9 mouse cellular contexts compared by ENCODE assay signal in the genomic region with DNA sequence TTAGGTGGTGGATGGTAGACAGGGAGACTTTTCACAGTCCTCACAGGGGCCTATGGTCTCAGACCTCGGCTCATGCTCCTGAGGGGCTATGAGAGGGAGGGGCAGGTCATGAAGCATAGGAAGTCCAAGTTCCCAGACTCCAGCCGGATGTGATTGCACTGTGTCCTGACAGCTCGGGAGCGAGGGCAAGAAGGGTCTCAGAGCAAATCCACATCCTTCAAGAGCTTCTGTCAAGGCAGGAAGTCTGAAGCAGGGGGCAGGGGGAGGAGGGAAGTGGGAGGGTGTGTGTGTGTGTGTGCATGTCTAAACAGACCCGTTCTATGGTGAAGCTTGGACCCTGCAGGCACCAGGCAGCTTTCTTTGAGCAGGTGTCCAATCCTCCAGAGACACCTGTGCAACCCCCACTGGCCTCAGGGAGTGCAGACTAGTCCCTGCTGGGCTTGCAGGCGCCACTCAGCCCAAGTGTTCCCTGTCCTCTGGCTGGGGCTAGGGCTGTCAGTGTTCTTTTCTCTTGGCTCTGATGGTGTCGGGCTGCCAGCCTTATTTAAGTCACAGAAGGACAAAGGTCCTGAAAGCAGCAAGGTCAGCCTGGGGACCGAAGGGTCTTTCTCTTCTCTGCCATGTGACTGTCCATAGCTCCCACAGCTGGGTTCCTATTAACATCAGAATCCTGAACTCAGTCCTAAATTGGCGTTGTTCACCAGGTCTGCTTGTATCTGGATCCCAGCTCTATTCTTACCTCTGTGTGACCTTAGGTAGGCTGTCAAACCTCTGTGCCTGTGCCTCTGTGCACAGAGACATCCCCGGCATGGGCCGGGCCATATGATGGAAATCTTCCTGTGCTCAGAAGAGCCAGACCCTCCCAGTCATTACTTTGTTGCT. TPM values are rescaled to one million over a fixed set of nuclear protein-coding genes. Genes with fewer than 3 reads are reported as not detected.
DNase-seq lines count a peak whose midpoint lies in the region; ATAC-seq lines count a peak whose summit lies in the region.
"Had no signal": no experiment of that assay in that cellular context is flagged by ENCODE, and none has a peak within 500 bp of the region (broad histone marks: within the 10 kb centered on the region; RNA-seq: fewer than 3 reads in every experiment).

No protein-coding gene starts in this region.

- H3K4me2 ChIP-seq in hindbrain, embryonic 15.5 days, result no peak overlapping the region
- peak overlapping the region; percentile 55 for H3K4me2 ChIP-seq in heart, embryonic 15.5 days
- no peak overlapping the region for H3K4me2 ChIP-seq in kidney, embryonic 16.5 days (replicated peaks; ENCODE audit: low read depth, low read length)

- H3K27me3 ChIP-seq in hindbrain, embryonic 15.5 days, result no peaks in the 10 kb centered on the region
- no peaks in the 10 kb centered on the region for H3K27me3 ChIP-seq in hindbrain, embryonic 10.5 days (ENCODE audit: insufficient read depth, poor library complexity, severe bottlenecking)
- no peaks in the 10 kb centered on the region for H3K27me3 ChIP-seq in heart, embryonic 15.5 days
- H3K27me3 ChIP-seq in kidney, embryonic 16.5 days (ENCODE audit: insufficient read depth, low read length), result no peaks in the 10 kb centered on the region

- ATAC-seq in hindbrain, embryonic 15.5 days (ENCODE audit: low FRiP score, low read depth), result no peak
- ATAC-seq in heart, embryonic 15.5 days (replicated peaks; ENCODE audit: insufficient number of reproducible peaks, insufficient read depth, low FRiP score, low read depth), result no peak; the same call in 1 of the 2 replicates
- peak; percentile 72 for ATAC-seq in kidney, embryonic 16.5 days (ENCODE audit: low FRiP score, low TSS enrichment)
- ATAC-seq in monocyte, adult 5-6 weeks (replicated peaks; ENCODE audit: insufficient number of reproducible peaks, low FRiP score, low TSS enrichment, poor library complexity, severe bottlenecking), result no peak
- no peak for ATAC-seq in cerebellum, adult (ENCODE audit: insufficient number of reproducible peaks, low FRiP score, low TSS enrichment)

- H3K4me3 ChIP-seq in hindbrain, embryonic 15.5 days, result no peak overlapping the region
- no peak overlapping the region for H3K4me3 ChIP-seq in hindbrain, embryonic 10.5 days
- H3K4me3 ChIP-seq in heart, embryonic 15.5 days, result no peak overlapping the region
- H3K4me3 ChIP-seq in kidney, embryonic 16.5 days (ENCODE audit: low read length), result no peak overlapping the region

- peaks cover 81% of the 10 kb centered on the region for H3K36me3 ChIP-seq in hindbrain, embryonic 15.5 days
- peaks cover 96% of the 10 kb centered on the region for H3K36me3 ChIP-seq in hindbrain, embryonic 10.5 days
- H3K36me3 ChIP-seq in heart, embryonic 15.5 days, result peaks cover 35% of the 10 kb centered on the region
- peaks cover 39% of the 10 kb centered on the region for H3K36me3 ChIP-seq in kidney, embryonic 16.5 days (ENCODE audit: insufficient read depth, low read length)

- 74% methylated on average over 11 of the region's 11 CpGs for WGBS in hindbrain, embryonic 15.5 days
- WGBS in hindbrain, embryonic 10.5 days, result 75% methylated on average over 11 of the region's 11 CpGs
- 52% methylated on average over 11 of the region's 11 CpGs for WGBS in heart, embryonic 15.5 days
- 43% methylated on average over 11 of the region's 11 CpGs for WGBS in kidney, embryonic 16.5 days

- no peak for DNase-seq in hindbrain, embryonic 10.5 days (ENCODE audit: low spot score)
- DNase-seq in lung, postnatal 25 days (ENCODE audit: low spot score), result peak; percentile 42
- DNase-seq in B cell, adult 2 months, result no peak

- H3K9ac ChIP-seq in hindbrain, embryonic 15.5 days, result no peak overlapping the region
- H3K9ac ChIP-seq in heart, embryonic 15.5 days, result peak overlapping the region; percentile 26; the same call in 1 of the 2 replicates
- peak overlapping the region; percentile 16; the same call in 1 of the 2 replicates for H3K9ac ChIP-seq in kidney, embryonic 16.5 days (replicated peaks; ENCODE audit: low read length)

- H3K9me3 ChIP-seq in hindbrain, embryonic 15.5 days, result no peaks in the 10 kb centered on the region
- no peaks in the 10 kb centered on the region for H3K9me3 ChIP-seq in hindbrain, embryonic 10.5 days
- no peaks in the 10 kb centered on the region for H3K9me3 ChIP-seq in heart, embryonic 15.5 days (replicated peaks)
- no peaks in the 10 kb centered on the region for H3K9me3 ChIP-seq in kidney, embryonic 16.5 days (ENCODE audit: low read length)

- H3K4me1 ChIP-seq in hindbrain, embryonic 15.5 days (replicated peaks), result 0 out of 2 replicates have a peak, but pooled peaks cover 3% of the 10 kb centered on the region
- H3K4me1 ChIP-seq in hindbrain, embryonic 10.5 days (replicated peaks), result no peaks in the 10 kb centered on the region
- peaks cover 53% of the 10 kb centered on the region for H3K4me1 ChIP-seq in heart, embryonic 15.5 days (replicated peaks)
- H3K4me1 ChIP-seq in kidney, embryonic 16.5 days (ENCODE audit: insufficient read depth, low read length), result peaks cover 27% of the 10 kb centered on the region

- H3K27ac ChIP-seq in hindbrain, embryonic 15.5 days (replicated peaks), result 0 out of 2 replicates have a peak overlapping the region, but pooled peaks have one; percentile 43
- no peak overlapping the region for H3K27ac ChIP-seq in hindbrain, embryonic 10.5 days
- peak overlapping the region; percentile 96 for H3K27ac ChIP-seq in heart, embryonic 15.5 days
- H3K27ac ChIP-seq in kidney, embryonic 16.5 days (ENCODE audit: low read length), result peak overlapping the region; percentile 88
- H3K27ac ChIP-seq: macrophage had no signal

RNA-seq across cellular contexts. Expression of a gene that starts 9.1 kb away (rescaled TPM):
- 28.3 and 32.6 TPM in 2 replicates for polyA plus RNA-seq in hindbrain, embryonic 15.5 days (2015; fragmentation: Nextera tagmentation; extraction: Ambion mirVana)
- 36.8 and 38.8 TPM in 2 replicates for polyA plus RNA-seq in hindbrain, embryonic 10.5 days (2016; fragmentation: Nextera tagmentation; extraction: Ambion mirVana)
- polyA plus RNA-seq in heart, embryonic 15.5 days (2015; fragmentation: Nextera tagmentation; extraction: Ambion mirVana), result 22.1 and 27.9 TPM in 2 replicates
- polyA plus RNA-seq in kidney, embryonic 16.5 days (2015; fragmentation: Nextera tagmentation; extraction: Ambion mirVana), result 30.6 and 34.2 TPM in 2 replicates
- 3.4 to 8.6 TPM (median 3.7 TPM) in 3 replicates for total RNA-seq in monocyte, adult 5-6 weeks (2017)

RNA-seq across cellular contexts. Expression of a gene that starts 17.9 kb away (rescaled TPM):
- 1.5 and 3.2 TPM in 2 replicates for polyA plus RNA-seq in hindbrain, embryonic 15.5 days (2015; fragmentation: Nextera tagmentation; extraction: Ambion mirVana)
- polyA plus RNA-seq in hindbrain, embryonic 10.5 days (2016; fragmentation: Nextera tagmentation; extraction: Ambion mirVana), result 0.62 and 1.1 TPM in 2 replicates
- polyA plus RNA-seq in heart, embryonic 15.5 days (2015; fragmentation: Nextera tagmentation; extraction: Ambion mirVana), result 0.60 and 1.7 TPM in 2 replicates
- polyA plus RNA-seq in kidney, embryonic 16.5 days (2015; fragmentation: Nextera tagmentation; extraction: Ambion mirVana), result 0.92 and 1.4 TPM in 2 replicates
- total RNA-seq in monocyte, adult 5-6 weeks (2017), result 82.3 to 116 TPM (median 106 TPM) in 3 replicates

RNA-seq across cellular contexts. Expression of a gene that starts 27.5 kb away (rescaled TPM):
- polyA plus RNA-seq in hindbrain, embryonic 15.5 days (2015; fragmentation: Nextera tagmentation; extraction: Ambion mirVana), result 177 and 199 TPM in 2 replicates
- 99.2 and 114 TPM in 2 replicates for polyA plus RNA-seq in hindbrain, embryonic 10.5 days (2016; fragmentation: Nextera tagmentation; extraction: Ambion mirVana)
- polyA plus RNA-seq in heart, embryonic 15.5 days (2015; fragmentation: Nextera tagmentation; extraction: Ambion mirVana), result 64.4 and 71.6 TPM in 2 replicates
- 41.9 and 44.1 TPM in 2 replicates for polyA plus RNA-seq in kidney, embryonic 16.5 days (2015; fragmentation: Nextera tagmentation; extraction: Ambion mirVana)
- 10.2 to 26.9 TPM (median 12.7 TPM) in 3 replicates for total RNA-seq in monocyte, adult 5-6 weeks (2017)

RNA-seq across cellular contexts. Expression of a gene that starts 37.6 kb away (rescaled TPM):
- 30.6 and 40.5 TPM in 2 replicates for polyA plus RNA-seq in hindbrain, embryonic 15.5 days (2015; fragmentation: Nextera tagmentation; extraction: Ambion mirVana)
- 35.3 and 35.5 TPM in 2 replicates for polyA plus RNA-seq in hindbrain, embryonic 10.5 days (2016; fragmentation: Nextera tagmentation; extraction: Ambion mirVana)
- polyA plus RNA-seq in heart, embryonic 15.5 days (2015; fragmentation: Nextera tagmentation; extraction: Ambion mirVana), result 16.8 and 19.6 TPM in 2 replicates
- 31.7 and 35.3 TPM in 2 replicates for polyA plus RNA-seq in kidney, embryonic 16.5 days (2015; fragmentation: Nextera tagmentation; extraction: Ambion mirVana)
- total RNA-seq in monocyte, adult 5-6 weeks (2017), result 29.6 to 63.7 TPM (median 31.7 TPM) in 3 replicates

RNA-seq across cellular contexts. Expression of a gene that starts 46.3 kb away (rescaled TPM):
- polyA plus RNA-seq in hindbrain, embryonic 15.5 days (2015; fragmentation: Nextera tagmentation; extraction: Ambion mirVana), result 151 and 163 TPM in 2 replicates
- 136 and 141 TPM in 2 replicates for polyA plus RNA-seq in hindbrain, embryonic 10.5 days (2016; fragmentation: Nextera tagmentation; extraction: Ambion mirVana)
- polyA plus RNA-seq in heart, embryonic 15.5 days (2015; fragmentation: Nextera tagmentation; extraction: Ambion mirVana), result 72.3 and 82.9 TPM in 2 replicates
- 125 and 127 TPM in 2 replicates for polyA plus RNA-seq in kidney, embryonic 16.5 days (2015; fragmentation: Nextera tagmentation; extraction: Ambion mirVana)
- total RNA-seq in monocyte, adult 5-6 weeks (2017), result 83.7 to 122 TPM (median 118 TPM) in 3 replicates
